Mouse (Mus musculus): ENCODE data around the gene H2-Oa. TPM values are rescaled to one million over a fixed set of nuclear protein-coding genes. Genes with fewer than 3 reads are reported as not detected.

H2-Oa gene
- polyA plus RNA-seq, 1 experiment from 2014 or later: 0.20 TPM

DNA sequence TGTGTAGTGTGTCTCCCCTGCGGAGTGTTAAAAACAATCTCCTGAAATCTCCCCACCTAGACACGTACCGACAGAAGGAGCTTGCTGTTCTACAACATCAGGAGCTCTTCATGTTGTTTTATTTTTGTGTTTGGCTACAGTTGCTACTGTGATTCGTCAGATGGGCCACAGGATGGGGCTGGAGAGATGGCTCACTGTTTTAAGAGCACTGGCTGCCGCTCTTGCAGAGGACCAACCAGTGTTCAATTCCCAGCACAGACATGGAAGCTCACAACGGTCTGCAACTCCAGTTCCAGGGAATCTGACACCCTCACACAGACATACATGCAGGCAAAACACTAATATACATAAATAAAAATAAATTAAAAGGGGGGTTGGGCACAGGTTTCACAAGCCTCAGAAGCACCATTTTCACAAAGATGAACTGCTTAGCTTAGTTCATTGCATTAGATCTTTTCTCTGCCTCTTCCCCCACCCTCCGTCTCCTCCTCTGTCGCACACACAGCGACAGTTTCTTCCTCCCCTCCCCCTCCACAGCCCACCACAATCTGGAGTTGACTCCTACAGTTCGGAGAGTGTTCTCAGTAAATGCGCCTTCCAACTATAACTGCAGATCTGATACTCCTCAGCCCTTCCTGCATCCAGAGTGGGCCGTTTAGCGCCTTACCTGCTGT is 36.3 kb downstream of the H2-Oa start:
- no peaks in the 10 kb centered on the region for H3K4me1 ChIP-seq (ENCODE audit: control insufficient read depth, insufficient read depth, low read length)
- H3K9ac ChIP-seq (replicated peaks; ENCODE audit: low read length): no peak overlapping the region
- no peaks in the 10 kb centered on the region for H3K9me3 ChIP-seq (replicated peaks; ENCODE audit: control insufficient read depth, low read length)
- H3K36me3 ChIP-seq (replicated peaks; ENCODE audit: control insufficient read depth, insufficient read depth, low read depth, low read length): no peaks in the 10 kb centered on the region
- DNase-seq (ENCODE audit: low spot score) (no peak), ATAC-seq (replicated peaks; ENCODE audit: insufficient number of reproducible peaks, low FRiP score, low TSS enrichment, low read depth) (no peak)
- H3K27me3 ChIP-seq (ENCODE audit: control insufficient read depth, insufficient read depth, low read length): no peaks in the 10 kb centered on the region
- no peak overlapping the region for H3K4me3 ChIP-seq (ENCODE audit: low read depth, low read length)
- no peak overlapping the region for H3K27ac ChIP-seq (replicated peaks; ENCODE audit: low read depth, low read length)
- whole genome bisulfite sequencing: 17% methylated on average over 13 of the region's 13 CpGs
- no peak overlapping the region for H3K4me2 ChIP-seq (ENCODE audit: low read depth, low read length)

DNA sequence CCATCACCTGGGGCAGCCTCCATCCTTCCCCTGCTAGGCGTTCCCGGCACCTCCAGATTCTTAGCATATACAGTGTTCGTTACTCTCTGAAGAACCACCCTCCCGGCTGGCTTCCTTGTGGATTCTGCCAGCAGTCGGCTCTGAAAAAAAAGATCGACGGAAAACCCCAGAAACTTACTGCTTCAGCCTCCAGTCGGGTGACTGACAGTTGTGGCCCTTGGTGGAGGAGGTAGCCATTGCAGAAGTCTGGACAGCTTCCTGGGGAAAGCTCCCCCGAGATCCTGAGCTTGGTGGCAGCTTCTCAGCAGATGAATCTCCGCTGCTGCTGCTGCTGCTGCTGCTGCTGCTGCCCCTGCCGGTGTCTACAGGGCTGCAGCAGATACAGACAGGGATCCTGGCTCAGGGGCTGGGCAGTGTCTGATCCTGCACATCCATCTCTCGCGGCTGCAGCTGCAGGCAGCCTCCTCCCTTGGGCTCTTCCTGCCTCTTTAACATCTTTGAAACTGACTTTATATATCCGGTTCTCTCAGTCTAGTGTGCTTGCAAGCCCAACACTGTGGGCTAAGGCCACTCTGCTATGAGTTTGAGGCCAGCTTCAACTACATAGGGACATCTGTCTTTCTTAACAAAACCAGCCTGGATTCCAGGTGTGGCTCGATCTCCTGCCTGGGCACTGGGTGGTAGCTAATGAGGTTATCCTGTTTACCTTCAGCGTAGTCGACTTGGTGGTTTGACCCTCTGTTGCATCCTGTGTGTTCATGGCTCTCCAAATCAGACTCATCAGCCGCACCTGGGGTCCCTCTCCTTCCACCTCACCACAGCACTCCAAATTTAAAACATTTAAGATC is 37.0 kb downstream of the H2-Oa start:
- H3K36me3 ChIP-seq (replicated peaks; ENCODE audit: control insufficient read depth, insufficient read depth, low read depth, low read length): no peaks in the 10 kb centered on the region
- no peak overlapping the region for H3K4me3 ChIP-seq (ENCODE audit: low read depth, low read length)
- H3K27ac ChIP-seq (replicated peaks; ENCODE audit: low read depth, low read length): no peak overlapping the region
- H3K4me2 ChIP-seq (ENCODE audit: low read depth, low read length): no peak overlapping the region
- ATAC-seq (replicated peaks; ENCODE audit: insufficient number of reproducible peaks, low FRiP score, low TSS enrichment, low read depth) (no peak), DNase-seq (ENCODE audit: low spot score) (peak; percentile 40)
- H3K9ac ChIP-seq (replicated peaks; ENCODE audit: low read length): no peak overlapping the region
- 20% methylated on average over 18 of the region's 18 CpGs for WGBS
- H3K4me1 ChIP-seq (ENCODE audit: control insufficient read depth, insufficient read depth, low read length): no peaks in the 10 kb centered on the region
- no peaks in the 10 kb centered on the region for H3K9me3 ChIP-seq (replicated peaks; ENCODE audit: control insufficient read depth, low read length)
- no peaks in the 10 kb centered on the region for H3K27me3 ChIP-seq (ENCODE audit: control insufficient read depth, insufficient read depth, low read length)

DNA sequence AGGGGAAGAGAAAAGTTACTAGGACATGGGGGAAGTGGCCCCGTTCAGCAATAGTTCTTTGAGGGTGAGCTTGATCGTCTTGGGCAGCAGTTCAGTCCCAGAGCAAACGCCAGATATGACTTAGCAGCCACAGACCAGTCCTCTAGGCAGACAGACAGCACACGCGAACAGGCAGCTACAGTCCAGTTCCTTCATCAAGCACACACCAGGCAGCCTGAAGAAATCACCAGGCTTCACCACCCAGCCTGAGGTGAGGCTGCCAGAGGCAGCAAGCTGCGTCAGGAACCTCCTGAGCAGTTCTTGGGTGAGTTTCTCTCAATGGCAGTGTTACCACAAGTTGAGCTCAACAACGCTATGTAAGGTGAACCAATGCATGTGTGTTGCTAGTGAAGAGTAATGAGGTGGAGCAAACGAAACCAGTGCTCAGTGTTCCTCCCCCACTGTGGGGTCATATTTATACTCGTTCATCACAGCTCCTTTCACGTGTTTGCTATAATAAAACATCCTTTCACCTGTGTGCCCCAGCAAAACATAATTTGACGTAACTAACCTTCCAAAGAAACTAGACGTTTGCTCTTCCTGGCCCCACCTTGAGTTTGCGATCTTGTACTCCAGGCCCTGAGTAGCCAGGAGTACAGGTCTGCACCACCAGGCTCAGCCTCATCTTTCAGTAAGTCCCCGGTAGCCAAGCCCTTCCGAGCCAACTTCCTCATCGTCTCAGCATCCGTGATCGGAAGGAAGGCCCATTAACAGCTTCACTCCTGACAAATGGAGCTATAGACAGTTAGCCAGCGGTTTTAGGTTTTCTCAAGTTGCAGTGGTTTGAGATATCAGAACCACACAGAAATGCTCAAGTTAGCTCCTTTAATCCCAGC is 38.2 kb downstream of the H2-Oa start:
- no peak overlapping the region for H3K4me3 ChIP-seq (ENCODE audit: low read depth, low read length)
- no peak overlapping the region for H3K27ac ChIP-seq (replicated peaks; ENCODE audit: low read depth, low read length)
- no peaks in the 10 kb centered on the region for H3K9me3 ChIP-seq (replicated peaks; ENCODE audit: control insufficient read depth, low read length)
- no peak overlapping the region for H3K9ac ChIP-seq (replicated peaks; ENCODE audit: low read length)
- 83% methylated on average over 19 of the region's 19 CpGs for WGBS
- H3K4me2 ChIP-seq (ENCODE audit: low read depth, low read length): no peak overlapping the region
- no peaks in the 10 kb centered on the region for H3K4me1 ChIP-seq (ENCODE audit: control insufficient read depth, insufficient read depth, low read length)
- H3K36me3 ChIP-seq (replicated peaks; ENCODE audit: control insufficient read depth, insufficient read depth, low read depth, low read length): no peaks in the 10 kb centered on the region
- ATAC-seq (replicated peaks; ENCODE audit: insufficient number of reproducible peaks, low FRiP score, low TSS enrichment, low read depth): no peak
- H3K27me3 ChIP-seq (ENCODE audit: control insufficient read depth, insufficient read depth, low read length): no peaks in the 10 kb centered on the region
- no peak for DNase-seq (ENCODE audit: low spot score)

DNA sequence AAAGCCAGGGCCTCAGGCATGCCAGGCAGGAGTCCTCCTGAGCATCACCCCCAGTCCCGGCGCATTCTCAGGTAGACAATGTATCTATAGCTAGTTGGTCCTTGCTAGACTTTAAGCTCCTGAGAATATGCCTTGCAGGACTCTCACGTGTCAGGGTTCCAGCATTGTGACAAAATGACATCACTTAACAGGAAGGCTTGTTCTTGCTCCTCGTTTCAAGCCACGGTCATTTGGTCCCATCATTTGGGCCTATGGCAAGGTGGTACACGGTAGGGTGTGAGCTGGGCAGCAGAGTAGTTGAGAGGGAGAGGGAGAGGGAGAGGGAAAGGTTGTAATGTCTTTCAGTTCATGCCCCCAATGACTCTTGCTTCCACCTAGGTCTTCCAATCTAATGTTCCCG is 39.8 kb downstream of the H2-Oa start:
- H3K27me3 ChIP-seq (ENCODE audit: control insufficient read depth, insufficient read depth, low read length): no peaks in the 10 kb centered on the region
- no peak overlapping the region for H3K4me2 ChIP-seq (ENCODE audit: low read depth, low read length)
- no peaks in the 10 kb centered on the region for H3K9me3 ChIP-seq (replicated peaks; ENCODE audit: control insufficient read depth, low read length)
- H3K27ac ChIP-seq (replicated peaks; ENCODE audit: low read depth, low read length): no peak overlapping the region
- no peak for ATAC-seq (replicated peaks; ENCODE audit: insufficient number of reproducible peaks, low FRiP score, low TSS enrichment, low read depth)
- H3K4me1 ChIP-seq (ENCODE audit: control insufficient read depth, insufficient read depth, low read length): no peaks in the 10 kb centered on the region
- no peaks in the 10 kb centered on the region for H3K36me3 ChIP-seq (replicated peaks; ENCODE audit: control insufficient read depth, insufficient read depth, low read depth, low read length)
- H3K9ac ChIP-seq (replicated peaks; ENCODE audit: low read length): no peak overlapping the region
- no peak for DNase-seq (ENCODE audit: low spot score)
- no peak overlapping the region for H3K4me3 ChIP-seq (ENCODE audit: low read depth, low read length)
- WGBS: 70% methylated on average over 7 of the region's 7 CpGs

DNA sequence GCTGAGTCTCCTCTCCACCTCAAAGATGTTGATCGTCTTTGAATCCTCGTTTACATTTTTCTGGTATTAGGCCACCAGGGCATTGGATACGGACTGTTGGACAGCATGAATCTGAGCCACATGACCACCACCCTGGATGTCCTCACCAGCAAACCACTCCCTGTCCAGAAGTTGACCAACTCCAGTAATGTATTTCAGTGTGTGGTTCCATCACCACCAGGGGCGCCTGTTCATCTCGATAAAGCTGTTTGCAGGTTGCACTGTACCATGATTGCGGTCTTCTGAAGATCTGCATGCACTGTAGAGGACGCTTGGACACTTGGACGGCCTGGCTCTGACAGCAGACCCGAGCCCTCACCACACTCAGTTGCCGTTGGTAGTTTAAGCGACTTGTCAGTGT is 41.1 kb downstream of the H2-Oa start:
- no peak overlapping the region for H3K9ac ChIP-seq (replicated peaks; ENCODE audit: low read length)
- no peak for DNase-seq (ENCODE audit: low spot score)
- no peak overlapping the region for H3K27ac ChIP-seq (replicated peaks; ENCODE audit: low read depth, low read length)
- H3K36me3 ChIP-seq (replicated peaks; ENCODE audit: control insufficient read depth, insufficient read depth, low read depth, low read length): no peaks in the 10 kb centered on the region
- H3K4me1 ChIP-seq (ENCODE audit: control insufficient read depth, insufficient read depth, low read length): no peaks in the 10 kb centered on the region
- no peak for ATAC-seq (replicated peaks; ENCODE audit: insufficient number of reproducible peaks, low FRiP score, low TSS enrichment, low read depth)
- no peak overlapping the region for H3K4me3 ChIP-seq (ENCODE audit: low read depth, low read length)
- no peaks in the 10 kb centered on the region for H3K9me3 ChIP-seq (replicated peaks; ENCODE audit: control insufficient read depth, low read length)
- 81% methylated on average over 11 of the region's 11 CpGs for WGBS
- H3K4me2 ChIP-seq (ENCODE audit: low read depth, low read length): no peak overlapping the region
- H3K27me3 ChIP-seq (ENCODE audit: control insufficient read depth, insufficient read depth, low read length): peaks cover 3% of the 10 kb centered on the region; the same call in 1 of the 2 replicates

DNA sequence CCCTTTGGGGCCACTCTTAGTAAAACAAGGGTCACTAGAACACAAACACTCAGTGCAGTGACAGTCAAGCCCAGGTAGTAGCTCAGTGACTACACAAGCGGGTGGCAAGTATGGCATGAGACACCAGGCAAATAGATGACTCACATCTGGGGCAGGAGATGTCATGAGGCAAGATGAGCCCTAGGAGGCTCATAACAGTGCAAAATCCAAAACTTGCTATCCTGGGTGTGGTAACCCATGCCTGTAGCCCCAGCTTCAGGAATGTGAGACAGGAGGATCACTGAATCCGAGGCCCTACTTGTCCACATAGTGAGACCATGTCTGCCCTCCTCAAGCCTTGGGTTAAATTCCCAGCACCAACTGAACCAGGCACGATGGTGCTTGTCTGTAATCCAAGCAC is 42.3 kb downstream of the H2-Oa start:
- ATAC-seq (replicated peaks; ENCODE audit: insufficient number of reproducible peaks, low FRiP score, low TSS enrichment, low read depth) (no peak), DNase-seq (ENCODE audit: low spot score) (no peak)
- Histone ChIP-seq H3K4me2 (ENCODE audit: low read depth, low read length) (no peak overlapping the region), H3K4me1 (ENCODE audit: control insufficient read depth, insufficient read depth, low read length) (no peaks in the 10 kb centered on the region), H3K9ac (replicated peaks; ENCODE audit: low read length) (no peak overlapping the region), H3K27me3 (ENCODE audit: control insufficient read depth, insufficient read depth, low read length) (peaks cover 5% of the 10 kb centered on the region), H3K9me3 (replicated peaks; ENCODE audit: control insufficient read depth, low read length) (no peaks in the 10 kb centered on the region), H3K27ac (replicated peaks; ENCODE audit: low read depth, low read length) (no peak overlapping the region), H3K4me3 (ENCODE audit: low read depth, low read length) (no peak overlapping the region), H3K36me3 (replicated peaks; ENCODE audit: control insufficient read depth, insufficient read depth, low read depth, low read length) (no peaks in the 10 kb centered on the region)
- 90% methylated on average over 3 of the region's 3 CpGs for WGBS

DNA sequence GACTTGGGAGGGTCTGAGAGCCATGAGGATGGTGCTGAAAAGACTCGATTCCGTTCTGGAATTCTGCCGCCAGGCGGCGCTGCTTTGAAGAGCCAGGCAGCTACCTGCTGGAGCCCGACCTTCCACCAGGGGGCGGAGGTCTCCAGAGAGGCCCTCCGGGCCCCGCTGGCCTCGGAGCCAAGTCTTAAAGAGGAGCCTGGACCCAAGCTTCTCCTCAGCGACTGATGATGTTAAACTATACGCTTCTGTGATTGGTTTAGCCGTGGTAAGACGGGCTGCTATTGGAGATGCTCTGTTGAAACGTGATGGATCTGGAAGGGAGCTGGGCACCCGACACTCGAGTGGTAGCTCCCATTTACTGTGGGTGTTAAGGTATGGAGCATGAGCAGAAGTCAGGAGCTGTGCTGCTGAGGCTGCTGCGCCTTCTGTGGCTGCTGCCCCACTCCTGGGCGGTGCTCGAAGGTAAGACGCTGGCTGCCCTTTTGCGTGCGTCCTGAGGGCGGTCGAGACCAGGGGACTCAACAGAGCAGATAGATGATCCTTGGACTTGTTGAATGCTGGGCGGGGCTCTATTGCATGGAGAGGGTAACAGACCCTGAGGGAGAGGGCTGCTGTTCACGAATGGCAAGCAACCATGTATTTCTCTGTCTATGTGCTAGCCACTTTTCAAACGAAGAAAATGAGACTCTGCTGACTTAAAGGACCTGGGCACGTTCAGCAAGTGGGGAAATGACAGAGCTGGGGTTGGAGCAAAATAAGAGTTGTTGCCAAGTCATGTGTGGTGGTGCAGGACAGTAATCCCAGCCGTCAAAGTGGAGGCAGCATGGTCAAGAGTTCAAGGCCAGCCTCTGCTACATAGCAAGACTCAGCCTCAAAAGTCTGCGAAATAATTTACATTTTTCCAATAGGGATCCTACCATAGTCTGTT is 43.4 kb downstream of the H2-Oa start:
- WGBS: 6% methylated on average over 31 of the region's 31 CpGs
- H3K9me3 ChIP-seq (replicated peaks; ENCODE audit: control insufficient read depth, low read length): no peaks in the 10 kb centered on the region
- no peak overlapping the region for H3K27ac ChIP-seq (replicated peaks; ENCODE audit: low read depth, low read length)
- H3K4me3 ChIP-seq (ENCODE audit: low read depth, low read length): peak overlapping the region; percentile 28
- no peaks in the 10 kb centered on the region for H3K36me3 ChIP-seq (replicated peaks; ENCODE audit: control insufficient read depth, insufficient read depth, low read depth, low read length)
- peak; percentile 96 for ATAC-seq (replicated peaks; ENCODE audit: insufficient number of reproducible peaks, low FRiP score, low TSS enrichment, low read depth)
- H3K9ac ChIP-seq (replicated peaks; ENCODE audit: low read length): no peak overlapping the region
- peak; percentile 99 for DNase-seq (ENCODE audit: low spot score)
- H3K4me2 ChIP-seq (ENCODE audit: low read depth, low read length): peak overlapping the region; percentile 66
- H3K27me3 ChIP-seq (ENCODE audit: control insufficient read depth, insufficient read depth, low read length): peaks cover 5% of the 10 kb centered on the region
- H3K4me1 ChIP-seq (ENCODE audit: control insufficient read depth, insufficient read depth, low read length): no peaks in the 10 kb centered on the region
